Mouse (Mus musculus): ENCODE results near the gene Zkscan7.

The Zkscan7 gene

GRCm38 (mm10) chr9:122902717-122903535 lies 17.4 kb downstream of the Zkscan7 start:
- DNase-seq (ENCODE audit: low spot score), result peak; percentile 91

GRCm38 (mm10) chr9:122922436-122922835 lies 37.0 kb downstream of the Zkscan7 start:
- DNase-seq (ENCODE audit: low spot score), result no peak

- peak; percentile 91 for DNase-seq (ENCODE audit: low spot score)
These were observed 37.5 kb downstream of the Zkscan7 start, which contains the start of gene Zfp105 for GRCm38 (mm10) chr9:122922936-122923381. Gene Zfp105, plus strand, starts transcription at chr9:122923072.

GRCm38 (mm10) chr9:122928915-122929314 lies 43.4 kb downstream of the Zkscan7 start:
- DNase-seq (ENCODE audit: low spot score), result no peak

Measured in retina, embryonic 14.5 days (tissue).